Mouse (Mus musculus) liver, adult 2 months (tissue): Measurements from ENCODE around the gene Slc25a48.

Experiments
- CTCF ChIP-seq: fragments of 200-500 bp; IDR thresholded peaks from 2 replicates; pipeline ENCODE4 v1.5.1; 2011; ENCODE audit warnings: low read depth, low read length, control low read depth
- POLR2A ChIP-seq: fragments of 200-500 bp; IDR thresholded peaks from 2 replicates; pipeline ENCODE4 v1.6.1; 2011; ENCODE audit warnings: low read length, control low read depth; ENCODE audit not compliant: insufficient read depth; ENCODE audit errors: extremely low read depth

- TF ChIP-seq CTCF (no peak), POLR2A (no peak)
Observed at GRCm38 (mm10) chr13:56425931-56426330, 12.2 kb upstream of the Slc25a48 start.
